Mouse (Mus musculus): ENCODE measurements around the gene Ptpn5.

The Ptpn5 gene

GRCm38 (mm10) chr7:47133331-47133730 lies at the start of gene Ptpn5:
Ptpn5 (minus strand) TSS chr7:47133684.
- no peak for DNase-seq

DNA sequence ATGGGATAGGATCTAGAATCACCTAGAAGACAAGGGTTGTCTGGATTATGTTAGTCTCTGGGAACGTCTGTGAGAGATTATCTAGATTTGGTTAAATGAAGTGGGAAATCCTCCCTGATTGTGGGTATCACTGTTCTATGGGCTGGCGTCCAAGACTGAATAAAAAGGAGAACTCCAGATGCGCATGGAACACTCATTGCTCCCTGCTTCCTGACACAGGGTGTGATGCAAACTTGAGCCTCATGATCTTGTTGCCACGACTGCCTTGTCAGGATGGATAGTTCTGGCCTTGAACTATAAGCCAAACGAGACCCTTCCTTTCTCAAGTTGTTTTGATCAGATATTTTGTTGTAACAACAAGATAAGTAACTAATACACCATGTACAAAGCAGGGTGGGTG lies 37.3 kb upstream of the Ptpn5 start:
- DNase-seq, result no peak

DNA sequence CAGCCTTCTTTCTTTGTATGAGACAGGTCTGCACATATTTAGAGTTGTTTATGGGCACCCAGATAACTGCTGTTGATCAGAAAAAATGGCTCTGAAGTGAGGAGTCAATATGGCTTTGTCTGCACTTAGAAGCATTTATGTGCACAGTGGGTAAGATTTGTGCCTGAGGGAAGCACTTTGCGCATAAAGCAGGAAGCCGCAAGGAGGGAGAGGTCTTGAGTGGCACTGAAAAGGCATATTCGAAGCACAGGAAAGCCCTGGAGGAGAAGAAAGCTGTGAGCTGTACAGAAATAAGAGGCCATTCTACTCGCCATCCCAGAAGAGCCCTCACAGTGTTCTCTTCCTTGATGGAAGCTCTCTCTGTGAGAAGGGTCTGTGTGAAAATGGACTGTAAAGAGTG lies 31.5 kb upstream of the Ptpn5 start:
- no peak for DNase-seq

DNA sequence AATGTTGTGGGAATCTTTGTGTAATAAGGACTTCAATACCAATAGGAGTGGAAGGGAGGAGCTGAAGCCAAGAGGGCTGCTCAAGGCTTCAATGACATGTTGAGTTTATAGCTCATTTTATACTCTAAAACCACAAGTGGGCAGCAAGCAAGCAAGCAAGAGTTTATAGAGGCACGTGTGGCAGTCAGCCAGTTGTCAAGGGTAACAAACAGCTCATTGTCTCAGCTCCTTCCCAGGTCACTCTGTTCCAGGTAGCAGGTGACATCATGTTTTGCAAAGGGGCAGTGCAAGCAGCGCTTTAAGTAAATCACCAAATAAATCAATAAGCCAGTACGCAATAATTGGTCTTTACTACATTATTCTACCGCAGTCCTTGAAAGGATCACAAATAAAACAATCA lies 29.7 kb upstream of the Ptpn5 start:
- peak; percentile 30 for DNase-seq

GRCm38 (mm10) chr7:47158451-47158850 lies 25.0 kb upstream of the Ptpn5 start:
- DNase-seq, result no peak

DNA sequence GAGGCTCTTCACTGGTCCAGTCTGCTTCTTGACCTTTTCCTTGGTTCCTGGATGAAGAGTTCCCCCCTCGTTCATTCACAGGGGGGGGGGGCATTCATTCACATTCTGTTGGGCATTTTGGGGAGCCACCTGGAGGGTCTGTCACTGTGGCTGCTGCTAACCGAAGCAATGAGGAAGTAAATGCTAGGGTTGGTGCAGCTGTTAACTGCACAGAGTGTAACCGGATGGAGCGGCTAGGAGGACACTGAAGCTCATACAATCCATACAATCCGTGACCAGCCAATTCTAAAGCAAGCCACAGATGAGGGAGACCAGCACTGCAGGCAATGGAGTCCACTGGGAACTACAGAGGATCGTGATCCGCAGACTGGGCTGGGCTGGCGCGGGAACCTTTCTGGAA lies 24.3 kb upstream of the Ptpn5 start:
- DNase-seq, result no peak

DNA sequence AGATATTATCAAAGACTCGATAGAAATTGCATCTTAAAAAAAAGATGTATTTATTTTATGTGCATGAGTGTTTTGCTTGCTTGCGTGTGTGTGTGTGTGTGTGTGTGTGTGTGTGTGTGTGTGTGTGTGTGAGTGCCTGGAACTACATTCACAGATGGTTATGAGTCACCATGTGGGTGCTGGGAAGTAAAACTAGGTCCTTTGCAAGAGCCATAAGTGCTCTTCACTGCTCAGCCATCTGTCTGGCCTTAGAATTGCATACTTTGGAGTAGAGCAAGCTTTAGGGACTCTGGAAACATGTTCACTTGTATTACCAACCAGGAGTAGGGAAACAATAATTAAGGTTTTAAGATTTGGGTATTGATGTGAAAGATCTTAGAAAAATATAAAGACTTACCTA lies 22.4 kb upstream of the Ptpn5 start:
- DNase-seq, result no peak

GRCm38 (mm10) chr7:47155396-47155795 lies 21.9 kb upstream of the Ptpn5 start:
- DNase-seq, result no peak

GRCm38 (mm10) chr7:47150420-47151061 lies 17.1 kb upstream of the Ptpn5 start:
- DNase-seq, result peak; percentile 73

DNA sequence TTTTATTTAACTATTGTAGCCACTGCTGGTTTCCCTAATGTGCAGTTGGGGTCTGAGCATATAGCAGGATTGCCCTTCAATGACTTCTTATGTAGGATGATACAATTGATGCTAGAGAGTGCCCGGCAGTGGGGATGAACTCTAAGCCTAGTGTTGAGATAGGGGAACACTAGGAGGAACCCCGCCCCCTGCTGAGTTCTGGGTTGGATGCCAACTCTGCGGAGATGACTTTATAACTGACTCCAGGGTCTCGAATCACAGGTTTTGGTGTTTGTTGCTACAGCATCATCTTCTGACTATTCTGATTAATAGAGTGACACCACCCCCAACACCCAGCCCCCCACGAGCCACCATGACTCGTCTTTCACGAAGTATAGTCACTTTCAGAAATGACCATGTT lies 14.8 kb upstream of the Ptpn5 start:
- DNase-seq, result no peak

- peak; percentile 44 for DNase-seq
Measured at GRCm38 (mm10) chr7:47146034-47146812, 12.7 kb upstream of the Ptpn5 start.

DNA sequence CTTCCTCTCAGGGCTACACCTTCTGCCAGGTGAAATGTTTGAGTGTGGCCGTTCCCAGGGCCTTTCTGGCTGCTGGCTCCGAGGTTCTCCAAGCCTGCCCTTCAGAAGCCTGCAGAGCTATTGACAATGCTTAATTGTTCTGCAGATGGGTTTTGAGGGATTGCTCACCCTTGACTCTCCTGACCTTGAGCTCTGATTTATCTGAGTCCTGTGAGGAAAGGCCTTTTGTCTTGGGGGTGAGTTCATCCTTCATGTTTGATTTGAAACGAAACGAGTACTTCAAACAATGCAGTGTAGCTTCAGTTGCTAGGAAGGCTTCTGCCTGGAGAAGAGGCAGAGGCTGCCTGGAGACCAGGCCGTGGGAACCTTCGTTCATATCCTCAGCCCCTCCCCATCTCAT lies 10.8 kb upstream of the Ptpn5 start:
- DNase-seq, result no peak

- no peak for DNase-seq
Measured at GRCm38 (mm10) chr7:47139823-47140325, 6.4 kb upstream of the Ptpn5 start.

GRCm38 (mm10) chr7:47134570-47134969 lies 1.1 kb upstream of the Ptpn5 start:
- DNase-seq, result no peak

DNA sequence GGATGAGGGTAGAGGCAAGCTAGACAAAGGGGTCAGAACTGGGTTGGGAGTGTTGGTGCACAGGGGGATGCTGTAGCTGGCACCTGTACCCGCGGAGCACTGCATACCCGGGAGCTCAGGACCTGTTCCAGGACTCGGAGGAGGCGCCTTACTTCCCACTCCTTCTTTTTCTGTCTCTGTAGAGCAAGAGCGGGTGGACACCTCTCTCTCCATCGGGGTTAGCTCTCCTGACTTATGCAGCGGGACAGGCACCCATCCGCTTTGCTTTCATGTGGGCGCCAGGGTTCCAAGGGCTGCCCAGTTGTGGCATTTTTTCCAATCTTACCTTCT lies 588 bp downstream of the Ptpn5 start:
- DNase-seq, result no peak

- DNase-seq, result no peak
Measured at GRCm38 (mm10) chr7:47132180-47132930, 1.1 kb downstream of the Ptpn5 start.

- DNase-seq, result no peak
Measured at GRCm38 (mm10) chr7:47131840-47132179, 1.7 kb downstream of the Ptpn5 start.

DNA sequence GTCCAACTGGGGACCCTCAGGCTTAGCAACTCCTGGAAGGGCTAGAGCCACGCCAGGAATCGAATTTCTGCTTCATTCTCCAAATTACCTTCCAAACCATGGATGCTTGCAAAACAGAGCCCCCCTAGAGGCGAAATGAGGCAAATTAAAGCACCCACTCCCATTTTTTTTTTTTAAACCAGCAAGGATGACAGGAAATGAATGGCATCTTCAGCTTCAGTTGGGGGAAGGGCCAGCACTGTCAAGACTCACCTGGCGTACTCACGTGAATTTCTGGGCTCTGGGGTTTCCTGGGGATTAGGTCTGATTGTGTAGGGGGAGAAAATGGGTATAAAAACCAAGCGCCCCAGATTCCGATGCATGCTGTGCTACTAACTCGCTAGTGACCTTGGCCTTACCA lies 2.2 kb downstream of the Ptpn5 start:
- no peak for DNase-seq

- DNase-seq, result no peak
Measured at GRCm38 (mm10) chr7:47122026-47122425, 11.5 kb downstream of the Ptpn5 start.

DNA sequence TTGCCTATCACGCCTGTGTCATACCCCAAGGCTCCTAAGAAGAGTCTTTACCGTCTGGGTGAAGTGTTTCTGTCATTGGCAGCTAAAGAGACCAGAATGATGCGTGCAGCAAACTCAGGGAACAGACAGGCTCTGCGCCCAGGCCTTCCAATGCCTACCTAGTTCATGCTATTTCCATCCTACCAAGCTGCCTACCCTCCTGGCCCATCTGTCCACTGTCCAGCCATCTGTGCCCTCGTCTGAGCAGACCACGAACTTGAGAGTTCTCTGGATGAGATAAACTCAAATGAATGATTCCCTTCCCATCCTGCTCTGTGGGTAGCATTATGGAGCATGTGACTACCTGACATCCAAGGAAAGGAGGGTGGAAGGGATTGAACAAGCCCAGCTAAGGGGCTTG lies 16.8 kb downstream of the Ptpn5 start:
- DNase-seq, result no peak

DNA sequence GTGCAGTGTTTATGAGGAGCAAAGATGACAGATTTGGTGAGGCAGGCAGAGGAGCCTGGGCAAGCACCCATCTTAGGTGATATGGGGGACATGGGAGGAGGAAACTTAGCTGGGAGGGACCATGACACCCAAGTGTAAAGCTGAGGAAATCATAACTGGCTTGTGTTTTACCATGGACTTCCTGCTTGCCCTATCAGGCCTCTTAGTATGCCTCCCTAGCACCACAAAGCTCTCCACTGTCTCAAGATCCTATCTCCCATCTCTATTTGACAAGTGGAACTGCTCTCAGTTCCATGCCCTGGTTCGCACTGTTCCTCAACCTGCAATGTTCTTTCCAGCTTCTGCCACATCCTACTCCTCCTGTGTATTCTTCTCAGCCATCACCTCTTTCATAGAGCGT lies 18.0 kb downstream of the Ptpn5 start:
- no peak for DNase-seq

- no peak for DNase-seq
Measured at GRCm38 (mm10) chr7:47113383-47113782, 20.1 kb downstream of the Ptpn5 start.

- no peak for DNase-seq
Measured at GRCm38 (mm10) chr7:47112036-47112435, 21.4 kb downstream of the Ptpn5 start.

- DNase-seq, result no peak
Measured at GRCm38 (mm10) chr7:47111121-47111520, 22.4 kb downstream of the Ptpn5 start.

Data from lung, postnatal 36 days (tissue).